Mouse (Mus musculus) kidney, adult 2 months (tissue): ENCODE measurements at regions not wholly inside any gene's neighbourhood (a gene's known extent, or its start where the extent isn't known, plus 50 kb on each side); places are given as distances from the start of the nearest gene placed in this dataset.

Source experiments
- DNase-seq: peaks from one replicate; pipeline ENCODE4 v3.0.0; 2021
- H3K27ac ChIP-seq: fragments of 200-500 bp; 2 replicates; pipeline ENCODE4 v1.5.1; 2012; ENCODE audit warnings: low read depth, low read length, control low read depth, inconsistent platforms; ENCODE audit not compliant: insufficient read depth
- H3K27me3 ChIP-seq: fragments of 200-500 bp; replicated peaks from 2 replicates; pipeline ENCODE4 v1.6.1; 2012; ENCODE audit warnings: mild to moderate bottlenecking, moderate library complexity, low read length, inconsistent platforms; ENCODE audit not compliant: control insufficient read depth, insufficient read depth
- H3K36me3 ChIP-seq: fragments of 200-500 bp; 2 replicates; pipeline ENCODE4 v1.6.1; 2012; ENCODE audit warnings: mild to moderate bottlenecking, moderate library complexity, low read length, inconsistent platforms; ENCODE audit not compliant: control insufficient read depth, insufficient read depth
- H3K4me1 ChIP-seq: fragments of 200-500 bp; 2 replicates; pipeline ENCODE4 v1.6.1; 2011; ENCODE audit warnings: low read length; ENCODE audit not compliant: control insufficient read depth, insufficient read depth
- H3K4me3 ChIP-seq: fragments of 200-500 bp; 2 replicates; pipeline ENCODE4 v1.5.1; 2011; ENCODE audit warnings: mild to moderate bottlenecking, low read depth, low read length, control low read depth; ENCODE audit not compliant: insufficient read depth
- CTCF ChIP-seq: fragments of 200-500 bp; conservative IDR thresholded peaks from 2 replicates; pipeline ENCODE4 v1.5.1; 2011; ENCODE audit warnings: low read depth, mild to moderate bottlenecking, control low read depth, low read length, moderate library complexity, mixed read lengths; ENCODE audit not compliant: insufficient read depth, insufficient read length
- POLR2A ChIP-seq: fragments of 200-500 bp; IDR thresholded peaks from one replicate; pipeline ENCODE4 v1.6.1; 2011; ENCODE audit warnings: low read depth, low read length, control low read depth
- whole genome bisulfite sequencing: fragments of 180-500 bp; shearing (Covaris S2); methylation state at CpG from one replicate; pipeline ENCODE4 v1.1.7; 2018; 5-methylcytosine and 5-hydroxymethylcytosine counted together

DNA sequence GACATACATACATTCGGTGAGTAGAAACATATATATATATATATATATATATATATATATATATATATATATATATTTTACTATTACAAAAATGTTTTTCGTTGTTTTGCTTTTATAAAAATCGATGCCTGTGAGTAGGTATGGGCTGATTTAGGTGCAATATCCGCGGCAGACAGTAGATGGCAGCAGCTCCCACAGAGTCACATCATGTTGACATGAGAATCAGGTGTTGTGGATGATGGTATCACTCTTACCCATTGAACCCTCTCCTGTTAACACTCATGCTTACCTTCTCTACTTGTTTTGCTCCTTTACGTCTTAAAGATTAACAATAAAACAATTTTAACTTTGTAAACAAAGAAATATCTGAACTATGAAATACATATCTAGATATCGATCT, 72.0 kb upstream of the Gprin3 start:
- no peaks in the 10 kb centered on the region for H3K27me3 ChIP-seq
- peak; percentile 71 for DNase-seq
- 32% methylated on average over 7 of the region's 7 CpGs for WGBS

GRCm38 (mm10) chr6:59489001-59489575, 63.0 kb upstream of the Gprin3 start:
- H3K27ac ChIP-seq, result no peak overlapping the region
- no peak overlapping the region for H3K4me3 ChIP-seq
- H3K4me1 ChIP-seq, result no peaks in the 10 kb centered on the region
- no peaks in the 10 kb centered on the region for H3K36me3 ChIP-seq
- H3K27me3 ChIP-seq, result no peaks in the 10 kb centered on the region
- DNase-seq, result no peak
- WGBS, result 75% methylated on average over 3 of the region's 3 CpGs
- no peak for TF ChIP-seq POLR2A
- no peak for TF ChIP-seq CTCF

More for the DNA sequence above, 72.0 kb upstream of the Gprin3 start:
- Histone ChIP-seq H3K4me3 (no peak overlapping the region), H3K36me3 (no peaks in the 10 kb centered on the region), H3K27ac (no peak overlapping the region), H3K4me1 (no peaks in the 10 kb centered on the region)
- peak; percentile 94 for TF ChIP-seq CTCF
- no peak for TF ChIP-seq POLR2A

GRCm38 (mm10) chr6:59488386-59488785, 62.3 kb upstream of the Gprin3 start:
- DNase-seq, result no peak
- no peaks in the 10 kb centered on the region for H3K27me3 ChIP-seq
- TF ChIP-seq CTCF (no peak), POLR2A (no peak)
- no peaks in the 10 kb centered on the region for H3K36me3 ChIP-seq
- H3K4me3 ChIP-seq, result no peak overlapping the region
- 73% methylated on average over 1 of the region's 1 CpGs for WGBS
- H3K27ac ChIP-seq, result no peak overlapping the region
- no peaks in the 10 kb centered on the region for H3K4me1 ChIP-seq

DNA sequence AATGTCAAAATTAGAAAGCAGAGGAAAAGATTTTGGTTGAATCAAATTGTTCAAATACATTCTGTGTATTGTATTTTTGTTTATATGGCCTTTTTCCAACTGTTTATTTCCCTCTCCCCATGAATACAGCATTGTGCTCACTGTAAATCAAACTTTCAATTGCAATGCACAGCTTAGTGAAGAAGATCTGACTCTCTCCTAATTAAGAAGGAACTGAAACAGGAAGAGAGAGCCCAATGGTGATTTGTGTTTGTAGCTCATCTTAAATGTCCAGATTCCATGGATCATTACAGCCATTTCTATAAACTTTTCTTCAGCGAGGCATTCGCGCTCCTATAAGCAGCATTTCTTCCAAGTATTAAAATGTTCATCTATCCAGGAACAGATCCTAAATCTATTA, 57.9 kb upstream of the Gprin3 start:
- no peaks in the 10 kb centered on the region for H3K4me1 ChIP-seq
- TF ChIP-seq CTCF (no peak), POLR2A (no peak)
- H3K36me3 ChIP-seq, result no peaks in the 10 kb centered on the region
- no peak for DNase-seq
- 92% methylated on average over 3 of the region's 3 CpGs for WGBS
- no peaks in the 10 kb centered on the region for H3K27me3 ChIP-seq
- H3K4me3 ChIP-seq, result no peak overlapping the region
- no peak overlapping the region for H3K27ac ChIP-seq

DNA sequence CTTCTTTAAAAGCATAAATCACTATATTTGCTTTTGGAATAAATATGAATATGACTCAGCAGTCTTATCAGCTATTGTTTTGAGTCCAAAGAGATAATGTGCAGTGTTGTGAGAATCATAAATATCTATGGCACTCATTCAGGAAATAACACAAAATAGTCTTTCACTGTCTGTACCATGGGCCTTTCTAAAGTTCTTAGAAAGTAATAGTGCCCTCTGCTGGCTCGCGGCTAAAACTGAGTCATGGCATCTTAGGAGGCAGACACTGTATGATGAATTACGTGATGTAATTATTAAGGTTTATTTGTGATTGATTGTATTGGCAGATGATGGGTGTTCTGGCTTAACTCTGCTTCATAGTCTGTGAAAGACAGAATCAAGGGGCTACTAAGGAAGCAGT, 57.5 kb upstream of the Gprin3 start:
- Histone ChIP-seq H3K4me3 (no peak overlapping the region), H3K27me3 (no peaks in the 10 kb centered on the region), H3K36me3 (no peaks in the 10 kb centered on the region), H3K27ac (no peak overlapping the region), H3K4me1 (no peaks in the 10 kb centered on the region)
- 8% methylated on average over 3 of the region's 3 CpGs for WGBS
- peak; percentile 49 for DNase-seq
- TF ChIP-seq POLR2A, result no peak
- peak; percentile 69 for TF ChIP-seq CTCF
